Mouse (Mus musculus): Measurements from ENCODE around the gene Meis1. TPM values are rescaled to one million over a fixed set of nuclear protein-coding genes. Genes with fewer than 3 reads are reported as not detected.

Meis1 gene
- polyA plus RNA-seq, 1 experiment from 2014 or later, result 39.6 TPM

- TF ChIP-seq CTCF (IDR thresholded peaks at IDR 0.05), result no peak
- TF ChIP-seq EP300 (IDR thresholded peaks at IDR 0.05), result no peak
- H3K4me2 ChIP-seq (replicated peaks; ENCODE audit: low read depth, low read length), result peak overlapping the region; percentile 70
- no peaks in the 10 kb centered on the region for H3K36me3 ChIP-seq (ENCODE audit: insufficient read depth, low read length)
- ATAC-seq (no peak), DNase-seq (ENCODE audit: low spot score) (peak; percentile 26)
- H3K27me3 ChIP-seq (replicated peaks; ENCODE audit: insufficient read depth, low read length), result peaks cover 26% of the 10 kb centered on the region; the same call in 1 of the 2 replicates
- 19% methylated on average over 9 of the region's 9 CpGs for WGBS
- no peaks in the 10 kb centered on the region for H3K9me3 ChIP-seq (ENCODE audit: low read length)
- H3K27ac ChIP-seq (ENCODE audit: low read length), result peak overlapping the region; percentile 90; the same call in 1 of the 2 replicates
- peaks cover 7% of the 10 kb centered on the region for H3K4me1 ChIP-seq (ENCODE audit: insufficient read depth, low read depth, low read length)
- H3K9ac ChIP-seq (replicated peaks; ENCODE audit: low read depth), result peak overlapping the region; percentile 12; the same call in 1 of the 2 replicates
- peak overlapping the region; percentile 47; the same call in 1 of the 2 replicates for H3K4me3 ChIP-seq (ENCODE audit: low read depth, low read length)
These were observed 145.1 kb downstream of the Meis1 start for GRCm38 (mm10) chr11:18873451-18874277.

GRCm38 (mm10) chr11:18872793-18873192, 146.0 kb downstream of the Meis1 start:
- WGBS, result 18% methylated on average over 3 of the region's 3 CpGs
- H3K9me3 ChIP-seq (ENCODE audit: low read length), result no peaks in the 10 kb centered on the region
- no peak for ATAC-seq
- DNase-seq (ENCODE audit: low spot score), result no peak
- H3K9ac ChIP-seq (replicated peaks; ENCODE audit: low read depth), result no peak overlapping the region
- H3K36me3 ChIP-seq (ENCODE audit: insufficient read depth, low read length), result no peaks in the 10 kb centered on the region
- no peak overlapping the region for H3K4me3 ChIP-seq (ENCODE audit: low read depth, low read length)
- peak overlapping the region; percentile 72; the same call in 1 of the 2 replicates for H3K4me2 ChIP-seq (replicated peaks; ENCODE audit: low read depth, low read length)
- peaks cover 7% of the 10 kb centered on the region for H3K4me1 ChIP-seq (ENCODE audit: insufficient read depth, low read depth, low read length)
- no peak for TF ChIP-seq EP300 (IDR thresholded peaks at IDR 0.05)
- no peak for TF ChIP-seq CTCF (IDR thresholded peaks at IDR 0.05)
- no peak overlapping the region for H3K27ac ChIP-seq (ENCODE audit: low read length)
- H3K27me3 ChIP-seq (replicated peaks; ENCODE audit: insufficient read depth, low read length), result peaks cover 26% of the 10 kb centered on the region; the same call in 1 of the 2 replicates

GRCm38 (mm10) chr11:18872118-18872751, 146.6 kb downstream of the Meis1 start:
- 7% methylated on average over 12 of the region's 12 CpGs for WGBS
- Histone ChIP-seq H3K9me3 (ENCODE audit: low read length) (no peaks in the 10 kb centered on the region), H3K27me3 (replicated peaks; ENCODE audit: insufficient read depth, low read length) (peaks cover 26% of the 10 kb centered on the region; the same call in 1 of the 2 replicates), H3K4me2 (replicated peaks; ENCODE audit: low read depth, low read length) (peak overlapping the region; percentile 72), H3K4me3 (ENCODE audit: low read depth, low read length) (peak overlapping the region; percentile 44), H3K4me1 (ENCODE audit: insufficient read depth, low read depth, low read length) (peaks cover 7% of the 10 kb centered on the region), H3K36me3 (ENCODE audit: insufficient read depth, low read length) (no peaks in the 10 kb centered on the region), H3K9ac (replicated peaks; ENCODE audit: low read depth) (no peak overlapping the region), H3K27ac (ENCODE audit: low read length) (peak overlapping the region; percentile 73)
- ATAC-seq (no peak), DNase-seq (ENCODE audit: low spot score) (peak; percentile 24)
- TF ChIP-seq EP300 (IDR thresholded peaks at IDR 0.05) (no peak), CTCF (IDR thresholded peaks at IDR 0.05) (no peak)

- peak overlapping the region; percentile 44 for H3K4me3 ChIP-seq (ENCODE audit: low read depth, low read length)
- DNase-seq (ENCODE audit: low spot score), result peak; percentile 43
- peak overlapping the region; percentile 73 for H3K27ac ChIP-seq (ENCODE audit: low read length)
- H3K36me3 ChIP-seq (ENCODE audit: insufficient read depth, low read length), result no peaks in the 10 kb centered on the region
- no peak for TF ChIP-seq EP300 (IDR thresholded peaks at IDR 0.05)
- no peak; the same call in 1 of the 2 replicates for TF ChIP-seq CTCF (IDR thresholded peaks at IDR 0.05)
- ATAC-seq, result peak; percentile 56
- H3K4me2 ChIP-seq (replicated peaks; ENCODE audit: low read depth, low read length), result peak overlapping the region; percentile 72
- 3% methylated on average over 57 of the region's 58 CpGs for WGBS
- H3K27me3 ChIP-seq (replicated peaks; ENCODE audit: insufficient read depth, low read length), result peaks cover 21% of the 10 kb centered on the region; the same call in 1 of the 2 replicates
- no peaks in the 10 kb centered on the region for H3K9me3 ChIP-seq (ENCODE audit: low read length)
- peak overlapping the region; percentile 54 for H3K9ac ChIP-seq (replicated peaks; ENCODE audit: low read depth)
- H3K4me1 ChIP-seq (ENCODE audit: insufficient read depth, low read depth, low read length), result peaks cover 7% of the 10 kb centered on the region
These were observed 147.4 kb downstream of the Meis1 start for GRCm38 (mm10) chr11:18871170-18872081.

GRCm38 (mm10) chr11:18870121-18870931, 148.5 kb downstream of the Meis1 start:
- peaks cover 3% of the 10 kb centered on the region; the same call in 1 of the 2 replicates for H3K4me1 ChIP-seq (ENCODE audit: insufficient read depth, low read depth, low read length)
- peak overlapping the region; percentile 72 for H3K4me2 ChIP-seq (replicated peaks; ENCODE audit: low read depth, low read length)
- ATAC-seq, result no peak
- no peaks in the 10 kb centered on the region for H3K9me3 ChIP-seq (ENCODE audit: low read length)
- H3K9ac ChIP-seq (replicated peaks; ENCODE audit: low read depth), result 0 out of 2 replicates have a peak overlapping the region, but pooled peaks have one; percentile 8
- peak; percentile 19 for DNase-seq (ENCODE audit: low spot score)
- no peaks in the 10 kb centered on the region for H3K36me3 ChIP-seq (ENCODE audit: insufficient read depth, low read length)
- WGBS, result 16% methylated on average over 25 of the region's 25 CpGs
- peak overlapping the region; percentile 73; the same call in 1 of the 2 replicates for H3K27ac ChIP-seq (ENCODE audit: low read length)
- TF ChIP-seq EP300 (IDR thresholded peaks at IDR 0.05), result no peak
- TF ChIP-seq CTCF (IDR thresholded peaks at IDR 0.05), result no peak
- H3K27me3 ChIP-seq (replicated peaks; ENCODE audit: insufficient read depth, low read length), result peaks cover 17% of the 10 kb centered on the region; the same call in 1 of the 2 replicates
- H3K4me3 ChIP-seq (ENCODE audit: low read depth, low read length), result peak overlapping the region; percentile 44

Measured in lung, postnatal 0 days (tissue).